Mouse (Mus musculus) kidney, postnatal 4 days (tissue): ENCODE measurements around the gene Btf3l4.

Experiments
- DNase-seq, 2 experiments: peaks; one replicate each; pipeline ENCODE4 v3.0.0; 2021; ENCODE audit warnings: mixed read lengths in 2 of 2

The Btf3l4 gene

GRCm38 (mm10) chr4:108832916-108833827 lies at the start of gene Btf3l4:
Gene Btf3l4, minus strand, starts transcription at chr4:108833614.
- DNase-seq = peak; percentile 91 to 96

DNA sequence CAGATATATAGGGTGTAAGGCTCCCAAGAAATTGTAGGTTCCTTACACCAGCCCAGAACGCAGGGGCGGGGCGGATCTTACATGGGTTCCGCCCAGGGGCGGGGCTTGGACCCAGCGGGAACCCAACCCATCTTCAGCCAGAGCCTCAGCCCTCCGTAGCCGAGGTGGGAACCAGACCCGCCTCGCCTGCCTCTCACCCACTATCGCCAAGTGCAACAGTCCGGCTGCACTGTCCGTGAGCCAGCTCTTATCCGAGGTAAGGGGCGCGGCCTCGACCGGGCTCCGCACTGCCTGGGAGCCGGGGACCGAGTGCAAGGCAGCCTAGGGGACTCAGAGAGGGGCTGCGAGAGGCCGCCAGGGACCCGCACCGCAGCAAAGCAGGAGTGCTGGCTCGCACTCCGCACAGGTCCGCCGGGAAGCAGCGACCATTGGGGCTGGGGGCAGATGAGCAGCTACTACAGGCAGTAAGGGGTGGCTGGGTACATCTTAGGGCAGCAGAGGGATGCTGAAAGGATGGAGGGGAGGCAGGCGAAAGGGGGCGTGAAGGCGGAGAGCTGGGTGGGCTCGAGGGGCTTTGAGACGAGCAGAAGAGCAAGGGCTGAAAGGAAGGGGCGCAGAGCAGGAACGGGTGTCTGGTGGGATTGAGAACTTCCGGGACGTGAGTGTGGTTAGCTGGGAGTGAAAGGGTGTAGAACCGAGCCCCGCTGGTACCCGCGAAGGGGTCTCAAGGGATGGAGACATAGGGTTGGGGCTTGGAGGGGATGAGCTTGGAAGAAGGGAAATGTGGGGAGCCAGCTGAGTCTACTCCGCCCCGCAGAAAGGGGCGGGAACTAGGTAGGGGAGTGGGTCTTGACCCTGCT lies 45.8 kb upstream of the Btf3l4 start, which contains the start of gene Rab3b:
Gene Rab3b, plus strand, starts transcription at position 101 of the 860 bp plus-strand sequence.
- peak; percentile 76 to 81 for DNase-seq

GRCm38 (mm10) chr4:108877901-108878300 lies 44.5 kb upstream of the Btf3l4 start:
- no peak for DNase-seq

DNA sequence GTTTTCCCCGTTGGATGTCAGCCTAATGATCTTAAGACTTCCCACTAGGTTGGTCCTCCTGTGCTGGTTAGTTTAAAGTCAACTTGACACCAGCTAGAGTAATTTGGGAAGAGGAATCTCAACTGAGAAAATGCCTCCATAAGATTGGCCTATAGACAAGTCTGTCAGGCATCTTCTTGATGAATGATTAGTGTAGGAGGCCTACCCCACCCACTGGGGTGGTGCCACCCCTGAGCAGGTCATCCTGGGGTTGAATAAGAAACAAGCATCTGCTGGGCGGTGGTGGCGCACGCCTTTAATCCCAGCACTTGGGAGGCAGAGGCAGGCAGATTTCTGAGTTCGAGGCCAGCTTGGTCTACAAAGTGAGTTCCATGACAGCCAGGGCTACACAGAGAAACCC lies 40.3 kb upstream of the Btf3l4 start:
- no peak for DNase-seq

GRCm38 (mm10) chr4:108869730-108870374 lies 36.4 kb upstream of the Btf3l4 start:
- peak; percentile 71 to 81 for DNase-seq

DNA sequence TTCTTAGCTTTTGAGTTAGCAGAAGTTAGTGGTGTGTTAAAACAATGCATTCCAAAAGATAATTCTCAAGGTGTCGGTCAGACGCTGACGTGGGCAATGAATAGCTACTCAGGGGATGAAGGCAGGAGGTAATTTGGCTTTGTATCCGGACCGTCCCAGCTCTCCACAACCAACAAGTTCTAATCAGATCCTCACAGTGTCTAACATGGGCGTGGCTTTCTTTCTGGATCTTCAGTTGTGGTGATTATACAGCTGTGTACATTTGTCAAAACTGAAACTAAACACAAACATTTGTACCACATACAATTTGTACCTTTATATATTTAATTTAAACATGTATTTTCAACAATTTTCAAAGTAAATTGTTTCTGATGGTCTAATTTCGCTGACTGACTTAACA lies 33.4 kb upstream of the Btf3l4 start:
- DNase-seq = no peak

DNA sequence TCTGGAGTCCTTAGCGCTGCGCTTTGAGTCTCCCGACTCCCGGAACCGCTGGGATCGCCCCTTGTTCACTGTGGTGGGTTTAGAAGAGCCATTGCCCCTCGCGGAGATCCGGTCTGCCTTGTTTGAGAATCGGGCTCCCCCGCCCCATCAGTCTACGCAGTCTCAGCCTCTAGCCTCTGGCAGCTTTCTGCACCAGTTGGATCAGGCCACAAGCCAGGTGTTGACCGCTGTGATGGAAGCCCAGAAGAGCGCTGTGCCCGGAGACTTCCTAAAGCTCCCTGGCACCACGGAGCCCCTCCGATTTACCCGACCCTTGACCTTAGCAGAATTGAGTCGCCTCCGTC lies 15.1 kb upstream of the Btf3l4 start, which contains the start of gene A730015C16Rik:
Gene A730015C16Rik, minus strand, starts transcription at position 115 of the 344 bp plus-strand sequence.
- DNase-seq = no peak

- peak; percentile 84 to 90 for DNase-seq
Observed at GRCm38 (mm10) chr4:108847715-108848504, 14.5 kb upstream of the Btf3l4 start, which contains the start of gene Kti12. Gene Kti12, plus strand, starts transcription at chr4:108847785.

- no peak for DNase-seq
Observed at GRCm38 (mm10) chr4:108845824-108846569, 12.6 kb upstream of the Btf3l4 start.

GRCm38 (mm10) chr4:108843336-108843735 lies 9.9 kb upstream of the Btf3l4 start:
- no peak for DNase-seq

- DNase-seq = no peak
Observed at GRCm38 (mm10) chr4:108841920-108842578, 8.6 kb upstream of the Btf3l4 start.

- DNase-seq = no peak
Observed at GRCm38 (mm10) chr4:108838031-108838430, 4.6 kb upstream of the Btf3l4 start.

- peak in 1 of 2 experiments; percentile 8 for DNase-seq
Observed at GRCm38 (mm10) chr4:108835496-108835895, 2.1 kb upstream of the Btf3l4 start.

DNA sequence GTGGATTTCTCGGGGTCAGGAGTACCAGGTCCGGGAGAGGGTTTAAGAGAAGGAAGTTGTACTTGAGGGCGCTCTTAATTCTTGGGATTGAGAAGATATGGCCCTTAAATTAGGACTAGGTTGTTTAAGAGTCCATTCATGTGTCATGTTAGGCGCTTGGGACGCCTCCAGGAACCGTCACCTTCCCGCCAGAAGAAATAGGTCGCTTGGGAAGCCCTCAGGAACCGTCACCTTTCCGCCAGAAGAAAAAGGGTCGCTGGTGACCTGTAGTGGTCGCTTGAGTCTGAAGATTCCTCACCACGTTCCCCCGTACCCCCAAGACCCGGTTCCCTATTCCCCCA lies 1.5 kb upstream of the Btf3l4 start:
- DNase-seq = peak; percentile 10 to 42

- DNase-seq = peak; percentile 90 to 95
Observed at GRCm38 (mm10) chr4:108834115-108834970, 929 bp upstream of the Btf3l4 start, which contains the start of gene Txndc12. Gene Txndc12, plus strand, starts transcription at chr4:108834601.

DNA sequence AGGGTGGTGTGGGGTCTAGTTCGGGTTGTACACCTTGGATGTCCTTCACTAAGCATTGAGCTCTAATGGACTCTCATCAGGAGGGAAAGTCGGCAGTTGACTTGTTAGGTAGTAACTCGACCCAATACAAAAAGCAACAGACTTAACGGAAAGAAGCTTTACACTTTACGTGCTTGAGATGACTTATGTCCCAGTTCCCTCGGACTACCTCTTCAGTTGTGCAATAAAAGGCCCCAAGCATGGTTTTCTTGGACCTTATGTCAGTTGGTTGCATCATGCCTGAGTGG lies 357 bp upstream of the Btf3l4 start:
- no peak for DNase-seq

DNA sequence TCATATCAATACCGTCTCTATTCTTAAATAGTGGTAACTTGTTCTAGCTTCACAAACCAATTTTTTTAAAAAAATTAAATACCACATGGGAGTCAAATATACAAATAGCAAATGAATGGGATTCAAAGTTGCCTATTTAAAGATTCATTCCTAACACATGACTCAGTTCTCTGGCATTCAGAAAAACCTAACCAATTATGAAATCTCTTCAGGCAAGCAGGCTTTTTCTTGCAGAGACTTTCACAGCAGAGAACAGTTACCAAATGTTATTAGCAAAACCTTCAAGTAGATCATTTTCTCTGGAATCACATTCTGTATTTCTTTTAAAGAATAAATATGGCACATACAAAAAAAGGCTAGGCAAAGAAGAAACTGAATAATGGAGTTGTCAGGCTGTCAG lies 2.7 kb downstream of the Btf3l4 start:
- DNase-seq = no peak

DNA sequence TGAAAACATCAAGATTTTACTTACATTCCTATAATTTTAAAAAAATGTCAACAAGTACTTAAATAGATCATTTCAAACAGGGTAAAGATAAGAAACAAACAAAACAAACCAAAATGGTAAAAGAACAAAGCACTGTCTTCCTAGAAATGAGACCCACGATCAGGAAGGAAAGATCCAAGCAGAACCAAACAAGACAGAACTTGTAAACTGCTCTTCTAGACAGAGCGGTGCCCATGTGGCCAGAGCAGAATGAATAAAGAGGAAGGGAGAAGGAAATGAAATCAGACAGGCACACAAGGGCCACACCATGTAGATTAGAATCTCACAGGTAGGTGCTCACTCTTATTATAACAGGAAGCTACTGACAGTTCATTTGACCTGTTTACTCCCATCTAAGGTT lies 6.8 kb downstream of the Btf3l4 start:
- DNase-seq = no peak

DNA sequence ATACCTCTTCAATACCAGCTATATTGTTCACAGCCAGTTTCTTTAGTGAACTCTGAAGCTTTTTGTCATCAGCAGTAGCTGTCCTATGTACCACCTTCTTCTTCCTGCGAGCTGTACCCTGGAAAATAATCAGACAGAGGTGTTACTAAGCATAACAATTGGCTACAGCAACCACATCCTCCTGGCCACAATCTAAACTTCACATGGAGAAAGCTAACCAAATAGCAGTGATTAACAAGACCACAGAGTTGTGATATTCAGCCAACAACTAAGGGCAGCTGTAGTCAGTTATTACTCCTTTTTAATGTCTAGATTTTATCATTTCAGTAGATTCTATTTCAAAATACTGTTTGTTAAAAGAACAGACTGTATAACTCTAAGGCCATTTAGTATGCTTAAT lies 7.3 kb downstream of the Btf3l4 start:
- no peak for DNase-seq

DNA sequence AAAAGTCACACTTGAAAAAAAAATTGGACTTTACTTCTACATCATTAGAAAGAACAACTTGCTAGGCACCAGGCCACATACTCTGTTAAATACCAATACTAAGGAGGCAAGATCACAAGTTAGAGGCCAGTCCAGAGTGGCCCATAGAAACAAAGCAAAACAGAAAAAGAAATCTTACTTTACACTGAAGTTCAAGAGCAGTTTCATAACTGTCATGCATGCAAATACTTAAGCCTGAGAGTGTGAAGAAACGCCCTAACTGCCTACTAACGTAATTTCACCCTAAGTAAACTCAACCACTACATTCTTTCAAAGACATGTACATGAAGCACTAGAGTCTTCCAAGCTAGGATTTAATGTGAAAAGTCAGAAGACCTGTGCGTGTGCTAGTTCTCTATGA lies 7.7 kb downstream of the Btf3l4 start:
- no peak for DNase-seq
